Mouse (Mus musculus): Measurements from ENCODE around the gene Zmynd19. TPM values are rescaled to one million over a fixed set of nuclear protein-coding genes. Genes with fewer than 3 reads are reported as not detected.
A peak's percentile ranks its signal among the peaks of the same experiment; 100 is the strongest.

Gene Zmynd19
- polyA plus RNA-seq (2015; fragmentation: Nextera tagmentation; extraction: Ambion mirVana) = 17.6 and 19.8 TPM in 2 replicates

DNA sequence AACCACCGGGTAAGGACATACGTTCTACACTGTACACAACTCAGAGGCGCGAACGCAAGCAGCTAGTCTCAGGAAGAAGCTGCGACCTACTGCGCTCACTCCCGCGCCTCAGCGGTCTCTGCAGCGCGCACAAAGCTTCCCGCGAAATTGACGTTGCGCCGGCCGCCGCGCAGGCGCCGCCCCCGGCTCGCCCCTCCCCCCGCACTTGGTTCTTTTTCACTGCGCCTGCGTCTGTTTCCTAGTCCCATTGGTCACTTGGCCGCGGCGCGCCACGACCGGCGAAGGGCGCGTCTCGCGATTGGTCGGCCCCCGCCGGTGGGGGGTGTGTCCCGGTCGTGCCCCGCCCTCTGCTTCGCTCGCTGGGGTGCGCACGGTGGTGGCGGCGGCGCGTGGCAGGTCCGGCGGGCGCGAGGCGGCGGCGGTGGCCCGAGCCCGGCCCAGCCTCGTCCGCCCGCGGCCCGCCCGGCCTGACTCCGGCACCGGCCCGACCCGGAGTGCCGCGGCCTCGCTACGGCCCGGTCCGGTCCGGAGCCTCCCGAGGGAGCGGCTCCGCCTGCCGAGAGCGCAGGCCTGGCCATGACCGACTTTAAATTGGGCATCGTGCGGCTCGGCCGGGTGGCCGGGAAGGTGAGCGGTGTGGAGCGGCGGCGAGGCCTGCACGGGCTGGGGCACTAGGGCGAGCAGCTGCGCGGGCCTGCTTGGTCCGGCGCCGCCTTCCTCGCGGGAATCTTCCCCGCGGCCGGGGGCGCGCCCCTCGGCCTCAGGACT, at the start of gene Zmynd19:
Gene Zmynd19, plus strand, starts transcription at position 372 of the 768 bp plus-strand sequence.
- peak within 1 kb of the TSS; percentile 91 for H3K4me3 ChIP-seq
- peak within 1 kb of the TSS; percentile 52; the same call in 1 of the 2 replicates for H3K27ac ChIP-seq
- ATAC-seq (ENCODE audit: low FRiP score, low read depth) = peak; percentile 98
- H3K9me3 ChIP-seq = no peaks in the 10 kb centered on the region
- peak within 1 kb of the TSS; percentile 93 for H3K4me2 ChIP-seq (replicated peaks)
- H3K4me1 ChIP-seq = peaks cover 15% of the 10 kb centered on the region
- under 1% methylated on average over 107 of the region's 108 CpGs for WGBS
- peak within 1 kb of the TSS; percentile 95 for H3K9ac ChIP-seq
- H3K27me3 ChIP-seq = no peaks in the 10 kb centered on the region
- peaks cover 31% of the 10 kb centered on the region for H3K36me3 ChIP-seq

DNA sequence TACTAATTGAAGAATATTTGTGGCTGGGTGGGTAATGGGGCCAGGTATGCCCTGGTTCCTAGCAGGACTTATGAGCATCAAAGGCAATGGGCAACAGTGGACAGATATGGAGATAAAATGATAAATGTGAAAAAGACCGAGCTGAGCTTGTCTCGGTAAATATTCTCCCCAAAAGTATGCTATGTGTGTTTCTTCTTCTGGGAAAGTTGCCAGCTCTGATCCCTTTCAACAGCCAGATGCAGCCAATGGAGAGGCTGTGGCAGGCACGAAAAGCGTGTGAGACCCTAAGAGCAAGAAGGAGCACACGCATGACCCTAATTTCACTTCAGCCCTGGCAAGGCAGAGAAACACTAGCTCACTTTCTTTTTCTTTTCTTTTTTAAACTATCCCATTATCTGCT, 48.5 kb upstream of the Zmynd19 start:
- no peak for ATAC-seq (ENCODE audit: low FRiP score, low read depth)
- Histone ChIP-seq H3K9ac (no peak overlapping the region), H3K27ac (no peak overlapping the region), H3K4me2 (replicated peaks) (no peak overlapping the region), H3K4me1 (peaks cover 11% of the 10 kb centered on the region), H3K4me3 (no peak overlapping the region), H3K36me3 (peaks cover 3% of the 10 kb centered on the region), H3K27me3 (no peaks in the 10 kb centered on the region), H3K9me3 (no peaks in the 10 kb centered on the region)
- WGBS = 64% methylated on average over 5 of the region's 5 CpGs

DNA sequence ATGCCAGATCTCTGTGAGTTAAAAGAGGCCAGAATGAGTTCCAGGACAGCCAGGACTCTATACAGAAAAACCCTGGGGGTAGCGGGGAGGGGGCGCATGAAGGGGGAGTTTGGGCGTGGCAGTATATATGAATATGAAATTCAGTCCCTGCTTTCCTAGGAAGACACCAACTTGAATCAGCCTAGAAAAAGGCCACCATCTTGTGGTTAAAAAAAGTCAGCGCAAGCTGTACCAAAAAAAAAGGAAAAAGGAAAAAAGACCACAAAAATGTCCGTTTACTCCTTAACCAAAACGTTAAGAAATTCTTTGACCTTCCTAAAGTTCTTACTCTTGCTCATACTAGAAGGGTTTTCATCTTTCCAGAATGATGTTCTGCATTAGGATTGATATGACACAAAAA, 46.6 kb upstream of the Zmynd19 start:
- no peak for ATAC-seq (ENCODE audit: low FRiP score, low read depth)
- no peaks in the 10 kb centered on the region for H3K27me3 ChIP-seq
- H3K4me1 ChIP-seq = peaks cover 18% of the 10 kb centered on the region
- no peak overlapping the region for H3K4me2 ChIP-seq (replicated peaks)
- H3K27ac ChIP-seq = no peak overlapping the region
- 86% methylated on average over 6 of the region's 6 CpGs for WGBS
- peaks cover 3% of the 10 kb centered on the region for H3K36me3 ChIP-seq
- no peaks in the 10 kb centered on the region for H3K9me3 ChIP-seq
- H3K9ac ChIP-seq = no peak overlapping the region
- no peak overlapping the region for H3K4me3 ChIP-seq

DNA sequence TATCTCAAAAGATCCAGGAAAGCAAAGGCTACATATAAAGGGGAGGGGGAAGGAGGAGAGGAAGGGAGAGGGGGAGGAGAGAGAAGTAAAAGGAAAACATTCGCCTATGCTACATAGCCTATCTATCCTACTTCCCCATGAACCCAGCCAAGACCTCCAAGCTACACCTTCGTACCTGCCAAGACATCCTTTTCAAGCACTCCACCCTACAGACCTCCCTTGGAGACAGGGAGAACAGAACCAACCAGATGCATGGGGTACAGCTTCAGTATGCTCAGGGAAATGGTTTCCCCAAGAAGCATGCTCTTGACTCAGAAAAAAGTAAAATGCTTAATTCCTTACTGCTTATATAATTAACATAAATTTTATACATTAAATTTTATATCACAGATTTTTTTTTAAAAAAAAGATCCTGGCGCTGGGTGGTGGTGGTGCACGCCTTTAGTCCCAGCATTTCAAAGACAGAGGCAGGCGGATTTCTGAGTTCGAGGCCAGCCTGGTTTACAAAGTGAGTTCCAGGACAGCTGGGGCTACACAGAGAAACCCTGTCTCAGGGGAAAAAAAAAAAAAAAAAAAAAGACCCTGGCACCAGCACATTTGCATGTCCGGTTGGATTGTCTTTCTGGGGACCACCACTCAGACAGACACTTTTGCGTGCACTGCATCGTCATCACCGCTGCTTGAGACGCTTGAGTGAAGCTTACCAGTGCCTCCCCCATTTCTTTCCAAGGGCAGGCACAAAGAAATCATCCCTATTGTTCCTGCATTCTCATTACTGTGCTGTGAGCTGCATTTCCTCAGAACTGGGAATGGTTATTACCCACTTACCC, 44.6 kb upstream of the Zmynd19 start:
- H3K9me3 ChIP-seq = no peaks in the 10 kb centered on the region
- H3K36me3 ChIP-seq = peaks cover 2% of the 10 kb centered on the region; the same call in 1 of the 2 replicates
- H3K4me3 ChIP-seq = no peak overlapping the region
- WGBS = 88% methylated on average over 11 of the region's 11 CpGs
- peaks cover 18% of the 10 kb centered on the region for H3K4me1 ChIP-seq
- no peaks in the 10 kb centered on the region for H3K27me3 ChIP-seq
- no peak overlapping the region for H3K4me2 ChIP-seq (replicated peaks)
- H3K27ac ChIP-seq = no peak overlapping the region
- H3K9ac ChIP-seq = no peak overlapping the region
- ATAC-seq (ENCODE audit: low FRiP score, low read depth) = no peak

DNA sequence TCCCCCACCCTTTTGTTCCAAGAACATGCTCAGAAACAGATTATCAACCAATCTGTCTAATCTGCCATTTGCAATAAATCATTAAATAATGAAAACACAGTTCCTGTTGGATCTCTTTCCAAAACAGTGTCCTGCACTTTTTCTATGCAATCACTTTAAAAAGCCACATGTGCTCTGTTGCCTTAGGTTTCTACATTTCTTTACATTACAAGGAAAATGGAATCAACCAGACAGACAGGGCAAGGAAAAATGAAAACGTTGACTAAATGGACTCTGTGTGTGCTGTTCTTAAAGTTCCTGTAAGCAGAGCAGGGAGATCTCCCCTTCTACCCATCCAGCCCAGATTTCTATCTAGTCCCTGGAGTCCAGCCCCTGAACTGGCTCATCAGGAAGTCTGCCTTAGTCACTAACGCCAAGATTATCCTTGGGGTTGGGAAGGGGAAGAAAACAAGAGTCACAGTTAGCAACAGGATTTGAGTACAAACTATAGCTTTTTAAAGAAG, 43.9 kb upstream of the Zmynd19 start:
- no peak overlapping the region for H3K4me3 ChIP-seq
- no peak for ATAC-seq (ENCODE audit: low FRiP score, low read depth)
- H3K9me3 ChIP-seq = no peaks in the 10 kb centered on the region
- H3K27ac ChIP-seq = peak overlapping the region; percentile 28; the same call in 1 of the 2 replicates
- H3K4me2 ChIP-seq (replicated peaks) = no peak overlapping the region
- H3K4me1 ChIP-seq = peaks cover 18% of the 10 kb centered on the region
- no peaks in the 10 kb centered on the region for H3K27me3 ChIP-seq
- H3K9ac ChIP-seq = no peak overlapping the region
- WGBS = 44% methylated on average over 2 of the region's 2 CpGs
- peaks cover 4% of the 10 kb centered on the region; the same call in 1 of the 2 replicates for H3K36me3 ChIP-seq

DNA sequence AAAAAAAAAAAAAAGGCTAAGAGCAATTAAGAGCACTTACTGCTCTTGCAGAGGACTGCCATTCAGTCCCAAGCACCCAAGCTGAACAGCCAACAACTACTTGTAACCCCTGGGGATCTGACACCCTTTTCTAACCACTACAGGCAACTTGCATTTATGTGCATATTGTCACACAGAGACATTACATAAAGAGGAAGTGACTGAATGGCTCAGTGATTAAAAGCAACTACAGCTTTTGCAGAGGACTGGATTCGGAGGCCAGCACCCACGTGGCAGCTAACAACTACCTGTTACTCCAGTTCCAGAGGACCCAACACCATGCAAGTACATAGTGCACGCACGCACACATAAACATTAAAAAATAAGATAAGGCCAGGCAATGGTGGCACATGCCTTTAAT, 39.1 kb upstream of the Zmynd19 start:
- no peak for ATAC-seq (ENCODE audit: low FRiP score, low read depth)
- H3K9me3 ChIP-seq = no peaks in the 10 kb centered on the region
- H3K27me3 ChIP-seq = no peaks in the 10 kb centered on the region
- no peak overlapping the region for H3K4me3 ChIP-seq
- H3K36me3 ChIP-seq = peaks cover 17% of the 10 kb centered on the region
- H3K4me2 ChIP-seq (replicated peaks) = no peak overlapping the region
- peaks cover 11% of the 10 kb centered on the region for H3K4me1 ChIP-seq
- no peak overlapping the region for H3K27ac ChIP-seq
- WGBS = 92% methylated on average over 4 of the region's 4 CpGs
- H3K9ac ChIP-seq = no peak overlapping the region

DNA sequence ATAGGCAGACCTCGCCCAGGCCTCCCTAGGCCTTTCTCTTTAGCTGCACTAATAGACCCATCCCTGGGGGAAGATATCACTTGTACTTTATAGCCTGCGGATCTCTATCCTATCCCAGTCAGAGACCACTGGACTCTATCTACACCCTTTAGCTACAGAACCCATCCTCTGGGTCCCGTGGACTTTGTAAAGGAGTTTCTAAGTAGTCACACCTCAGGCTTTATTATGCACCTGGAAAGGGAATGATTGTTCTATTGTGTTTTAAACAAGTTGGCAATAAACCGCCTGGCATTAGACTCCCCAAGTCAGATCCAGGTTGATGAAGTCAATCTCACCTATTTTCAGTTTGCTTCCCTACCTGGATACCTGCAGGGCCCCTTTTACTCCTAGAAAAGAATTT, 37.4 kb upstream of the Zmynd19 start:
- Histone ChIP-seq H3K4me3 (no peak overlapping the region), H3K4me1 (peaks cover 1% of the 10 kb centered on the region; the same call in 1 of the 2 replicates), H3K27ac (no peak overlapping the region), H3K4me2 (replicated peaks) (no peak overlapping the region), H3K9me3 (no peaks in the 10 kb centered on the region), H3K27me3 (no peaks in the 10 kb centered on the region), H3K36me3 (peaks cover 17% of the 10 kb centered on the region), H3K9ac (no peak overlapping the region)
- WGBS = 89% methylated on average over 4 of the region's 4 CpGs
- no peak for ATAC-seq (ENCODE audit: low FRiP score, low read depth)

DNA sequence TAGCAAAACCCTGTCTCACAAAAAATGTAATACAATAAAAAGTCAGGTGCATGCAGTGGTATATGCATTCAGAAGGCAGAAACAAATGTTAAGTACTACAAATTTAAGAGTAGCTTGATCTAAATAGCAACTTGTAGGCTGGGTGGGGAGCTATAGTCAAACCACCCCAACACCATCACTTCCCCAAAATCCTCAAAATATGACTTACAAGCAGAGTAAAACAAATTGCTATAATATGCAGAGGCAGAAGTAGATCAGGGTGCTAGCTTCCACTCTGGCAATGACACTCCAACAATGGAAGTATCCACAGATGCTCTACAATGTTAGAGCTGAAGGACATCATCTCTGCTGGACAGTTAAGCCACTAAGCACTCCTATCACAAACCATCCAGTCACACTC, 37.0 kb upstream of the Zmynd19 start:
- no peak overlapping the region for H3K4me3 ChIP-seq
- H3K4me2 ChIP-seq (replicated peaks) = no peak overlapping the region
- H3K4me1 ChIP-seq = peaks cover 5% of the 10 kb centered on the region
- H3K36me3 ChIP-seq = peaks cover 17% of the 10 kb centered on the region
- no peaks in the 10 kb centered on the region for H3K27me3 ChIP-seq
- no peak overlapping the region for H3K27ac ChIP-seq
- H3K9me3 ChIP-seq = no peaks in the 10 kb centered on the region
- H3K9ac ChIP-seq = no peak overlapping the region
- no peak for ATAC-seq (ENCODE audit: low FRiP score, low read depth)

DNA sequence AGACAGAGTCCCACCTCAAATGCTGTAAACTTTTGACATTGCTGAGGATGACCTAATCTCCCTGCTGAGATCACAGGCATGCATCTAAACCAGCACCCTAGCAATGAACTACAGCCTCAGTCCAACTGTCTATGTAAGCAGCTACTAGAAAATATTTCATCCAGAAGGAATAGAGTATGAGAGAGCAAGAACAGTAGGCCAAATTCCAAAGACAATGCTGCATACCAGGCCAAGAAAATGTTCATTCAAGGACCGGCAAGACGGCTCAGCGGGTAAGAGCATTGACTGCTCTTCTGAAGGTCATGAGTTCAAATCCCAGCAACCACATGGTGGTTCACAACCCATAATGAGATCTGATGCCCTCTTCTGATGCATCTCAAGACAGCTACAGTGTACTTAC, 34.8 kb upstream of the Zmynd19 start:
- Histone ChIP-seq H3K27me3 (no peaks in the 10 kb centered on the region), H3K27ac (no peak overlapping the region), H3K9me3 (no peaks in the 10 kb centered on the region), H3K9ac (no peak overlapping the region), H3K4me3 (no peak overlapping the region), H3K36me3 (peaks cover 17% of the 10 kb centered on the region), H3K4me2 (replicated peaks) (no peak overlapping the region), H3K4me1 (peaks cover 12% of the 10 kb centered on the region)
- WGBS = 93% methylated on average over 3 of the region's 3 CpGs
- ATAC-seq (ENCODE audit: low FRiP score, low read depth) = no peak

DNA sequence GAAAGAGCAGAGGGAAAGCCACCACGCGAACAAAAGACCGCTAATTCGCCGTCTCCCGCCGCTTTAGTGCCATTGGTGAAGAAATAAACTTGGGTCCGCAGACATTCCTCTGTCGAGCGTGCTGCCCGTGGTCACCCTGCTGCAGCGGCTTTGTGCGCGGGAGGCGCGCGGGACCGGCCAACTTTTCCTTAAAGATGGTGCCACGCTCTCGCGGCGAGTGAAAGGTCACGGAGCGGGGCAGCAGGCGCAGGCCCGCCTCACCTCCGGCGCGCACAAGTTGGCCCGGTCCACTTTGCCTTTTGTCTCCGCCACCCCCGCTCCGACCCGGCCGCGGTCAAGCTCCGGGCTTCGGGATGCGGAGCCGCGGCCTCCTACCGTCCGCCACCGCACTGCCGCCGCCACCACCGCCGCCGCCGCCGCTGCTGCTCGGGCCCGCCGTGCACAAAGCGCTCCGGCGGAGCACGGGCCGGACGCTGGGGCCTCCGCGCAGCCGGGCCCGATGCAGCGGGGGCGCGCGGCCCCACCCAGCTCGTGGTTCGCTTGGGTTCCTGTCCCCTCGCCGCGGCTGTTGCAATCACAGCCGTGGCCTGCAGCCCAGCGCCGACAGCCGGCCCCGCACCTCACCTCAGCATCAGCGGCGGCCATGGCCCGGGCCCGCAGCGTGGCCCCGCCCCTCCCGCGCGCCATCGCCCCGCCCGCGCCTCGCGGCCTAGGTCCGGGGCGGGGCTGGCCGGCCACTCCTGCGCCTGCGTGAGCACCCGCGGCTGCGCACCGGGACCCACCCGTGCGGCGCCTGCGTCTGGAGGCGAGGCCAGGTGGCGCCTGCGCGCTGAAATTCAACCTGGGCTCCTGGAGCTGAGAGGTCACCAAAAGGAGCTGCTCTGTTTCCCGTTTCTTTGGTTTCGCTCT, 30.4 kb upstream of the Zmynd19 start, which contains the start of gene Ehmt1:
Gene Ehmt1, minus strand, starts transcription at position 685 of the 909 bp plus-strand sequence.
- WGBS = under 1% methylated on average over 98 of the region's 112 CpGs
- H3K27me3 ChIP-seq = no peaks in the 10 kb centered on the region
- ATAC-seq (ENCODE audit: low FRiP score, low read depth) = peak; percentile 98
- H3K4me3 ChIP-seq = peak within 1 kb of the TSS; percentile 77
- peak within 1 kb of the TSS; percentile 98 for H3K9ac ChIP-seq
- peak within 1 kb of the TSS; percentile 95 for H3K27ac ChIP-seq
- peaks cover 12% of the 10 kb centered on the region for H3K4me1 ChIP-seq
- H3K4me2 ChIP-seq (replicated peaks) = peak within 1 kb of the TSS; percentile 75
- H3K9me3 ChIP-seq = no peaks in the 10 kb centered on the region
- H3K36me3 ChIP-seq = no peaks in the 10 kb centered on the region

DNA sequence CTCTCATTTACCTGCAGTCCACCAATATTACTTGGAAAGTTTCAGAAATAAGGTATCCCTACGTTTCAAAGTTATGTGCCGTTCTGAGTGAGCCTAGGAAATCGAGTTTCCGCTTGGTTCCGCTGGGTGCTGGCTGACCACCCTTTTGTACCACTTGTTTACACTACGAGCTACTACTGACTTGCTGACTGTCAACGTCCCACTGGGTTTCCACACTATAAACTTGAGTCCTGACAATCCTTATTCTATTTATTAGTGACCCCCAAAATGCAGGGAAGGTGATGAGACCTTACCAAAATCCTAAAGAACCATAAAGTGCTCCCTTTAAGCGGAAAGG, 29.8 kb upstream of the Zmynd19 start:
- no peaks in the 10 kb centered on the region for H3K9me3 ChIP-seq
- H3K36me3 ChIP-seq = no peaks in the 10 kb centered on the region
- H3K27me3 ChIP-seq = no peaks in the 10 kb centered on the region
- peak overlapping the region; percentile 67 for H3K9ac ChIP-seq
- ATAC-seq (ENCODE audit: low FRiP score, low read depth) = peak; percentile 65
- H3K4me1 ChIP-seq = peaks cover 12% of the 10 kb centered on the region
- peak overlapping the region; percentile 77 for H3K4me3 ChIP-seq
- peak overlapping the region; percentile 67; the same call in 1 of the 2 replicates for H3K27ac ChIP-seq
- peak overlapping the region; percentile 65 for H3K4me2 ChIP-seq (replicated peaks)
- 9% methylated on average over 8 of the region's 8 CpGs for whole genome bisulfite sequencing

Measured in limb, embryonic 13.5 days (tissue).